Mouse (Mus musculus) liver, postnatal 0 days (tissue): Measurements from ENCODE around the gene Sdr42e1.

ENCODE experiments used
- CTCF ChIP-seq: sonication (generic); IDR thresholded peaks from 2 replicates; pipeline ENCODE4 v1.5.1; 2016; ENCODE audit warnings: antibody characterized with exemption, low read depth
- EP300 ChIP-seq: IDR thresholded peaks from 2 replicates; pipeline ENCODE4 v1.6.1; 2016; ENCODE audit warnings: antibody characterized with exemption, low read depth, mild to moderate bottlenecking

- TF ChIP-seq CTCF (no peak), EP300 (peak; percentile 69; the same call in 1 of the 2 replicates)
Measured at GRCm38 (mm10) chr8:117700699-117701098, 27.2 kb upstream of the Sdr42e1 start.
